Comparison of ENCODE assay signal across 8 mouse cellular contexts in genomic region chr1:75316861-75317240, GRCm38 (mm10). TPM values are rescaled to one million over a fixed set of nuclear protein-coding genes. Genes with fewer than 3 reads are reported as not detected.
A peak's percentile ranks its signal among the peaks of the same experiment; 100 is the strongest.
DNase-seq lines count a peak whose midpoint lies in the region; ATAC-seq and TF ChIP-seq lines count a peak whose summit lies in the region.

No protein-coding gene starts in this region.

- H3K9me3 ChIP-seq in embryonic facial prominence, embryonic 12.5 days: no peaks in the 10 kb centered on the region
- H3K9me3 ChIP-seq in limb, embryonic 11.5 days (ENCODE audit: control insufficient read depth, low read length): no peaks in the 10 kb centered on the region
- H3K9me3 ChIP-seq in midbrain, embryonic 12.5 days: no peaks in the 10 kb centered on the region

- H3K4me3 ChIP-seq in embryonic facial prominence, embryonic 12.5 days: peak overlapping the region; percentile 61
- H3K4me3 ChIP-seq in limb, embryonic 11.5 days (ENCODE audit: low read depth, low read length): peak overlapping the region; percentile 65
- H3K4me3 ChIP-seq in midbrain, embryonic 12.5 days: peak overlapping the region; percentile 71
- peak overlapping the region; percentile 68 for H3K4me3 ChIP-seq in spleen, adult 2 months (ENCODE audit: extremely low read depth, insufficient read depth, insufficient read length)

- peak; percentile 31 for ATAC-seq in embryonic facial prominence, embryonic 12.5 days (ENCODE audit: insufficient number of reproducible peaks, insufficient read depth, low FRiP score, low TSS enrichment)
- ATAC-seq in limb, embryonic 11.5 days (ENCODE audit: insufficient number of reproducible peaks, low FRiP score, low TSS enrichment, low read depth): peak; percentile 36
- peak; percentile 55 for ATAC-seq in midbrain, embryonic 12.5 days (ENCODE audit: low FRiP score, low read depth)

- TF ChIP-seq POLR2A in spleen, adult 2 months (IDR thresholded peaks at IDR 0.05; ENCODE audit: low read depth, low read length): no peak

- H3K4me2 ChIP-seq in embryonic facial prominence, embryonic 12.5 days (replicated peaks): peak overlapping the region; percentile 54
- H3K4me2 ChIP-seq in limb, embryonic 11.5 days (ENCODE audit: low read depth, severe bottlenecking): peak overlapping the region; percentile 79
- peak overlapping the region; percentile 72 for H3K4me2 ChIP-seq in midbrain, embryonic 12.5 days (replicated peaks)

- H3K9ac ChIP-seq in embryonic facial prominence, embryonic 12.5 days: peak overlapping the region; percentile 63
- H3K9ac ChIP-seq in limb, embryonic 11.5 days (ENCODE audit: low read length): peak overlapping the region; percentile 66
- H3K9ac ChIP-seq in midbrain, embryonic 12.5 days (replicated peaks): peak overlapping the region; percentile 65

- peak; percentile 88 to 92 for DNase-seq in urinary bladder, adult 18-20 months (ENCODE audit: low spot score in 2 of 2)
- DNase-seq in urinary bladder, adult 2 months (ENCODE audit: low spot score): no peak
- DNase-seq in heart, adult 11 months: peak; percentile 99
- DNase-seq in kidney, adult 18-20 months: peak; percentile 94
- DNase-seq in limb, embryonic 11.5 days (ENCODE audit: low spot score): peak; percentile 88
- peak in 1 of 2 experiments; percentile 68 for DNase-seq in spleen, adult 2 months (ENCODE audit: low read depth in 1 of 2, low spot score in 2 of 2)

- peak overlapping the region; percentile 88 for H3K27ac ChIP-seq in embryonic facial prominence, embryonic 12.5 days
- peak overlapping the region; percentile 73 for H3K27ac ChIP-seq in limb, embryonic 11.5 days (replicated peaks; ENCODE audit: low read depth, low read length)
- peak overlapping the region; percentile 89 for H3K27ac ChIP-seq in midbrain, embryonic 12.5 days (replicated peaks)
- peak overlapping the region; percentile 86 for H3K27ac ChIP-seq in spleen, adult 2 months (ENCODE audit: insufficient read depth, low read length)

- H3K4me1 ChIP-seq in embryonic facial prominence, embryonic 12.5 days: peaks cover 8% of the 10 kb centered on the region
- peaks cover 5% of the 10 kb centered on the region; the same call in 1 of the 2 replicates for H3K4me1 ChIP-seq in limb, embryonic 11.5 days (ENCODE audit: control insufficient read depth, insufficient read depth, low read length)
- peaks cover 8% of the 10 kb centered on the region for H3K4me1 ChIP-seq in midbrain, embryonic 12.5 days
- peaks cover 8% of the 10 kb centered on the region; the same call in 1 of the 2 replicates for H3K4me1 ChIP-seq in spleen, adult 2 months (ENCODE audit: control insufficient read depth, insufficient read depth, insufficient read length)

- 0% methylated on average over 20 of the region's 20 CpGs for WGBS in embryonic facial prominence, embryonic 12.5 days
- WGBS in limb, embryonic 11.5 days: under 1% methylated on average over 20 of the region's 20 CpGs
- WGBS in midbrain, embryonic 12.5 days: under 1% methylated on average over 20 of the region's 20 CpGs
- WGBS in spleen, adult 2 months: under 1% methylated on average over 20 of the region's 20 CpGs

- H3K27me3 ChIP-seq in embryonic facial prominence, embryonic 12.5 days: no peaks in the 10 kb centered on the region
- no peaks in the 10 kb centered on the region for H3K27me3 ChIP-seq in limb, embryonic 11.5 days (ENCODE audit: control insufficient read depth, insufficient read depth, low read length)
- no peaks in the 10 kb centered on the region for H3K27me3 ChIP-seq in midbrain, embryonic 12.5 days
- 0 out of 2 replicates have a peak, but pooled peaks cover 1% of the 10 kb centered on the region for H3K27me3 ChIP-seq in spleen, adult 2 months (ENCODE audit: control insufficient read depth, insufficient read depth, low read length)

- TF ChIP-seq CTCF in spleen, adult 2 months (IDR thresholded peaks at IDR 0.05; ENCODE audit: extremely low read depth, insufficient read depth, insufficient read length, insufficient replicate concordance): no peak

- H3K36me3 ChIP-seq in embryonic facial prominence, embryonic 12.5 days: peaks cover 35% of the 10 kb centered on the region
- peaks cover 9% of the 10 kb centered on the region for H3K36me3 ChIP-seq in limb, embryonic 11.5 days (ENCODE audit: control insufficient read depth, insufficient read depth, low read length)
- peaks cover 33% of the 10 kb centered on the region for H3K36me3 ChIP-seq in midbrain, embryonic 12.5 days
- peaks cover 9% of the 10 kb centered on the region for H3K36me3 ChIP-seq in spleen, adult 2 months (ENCODE audit: control insufficient read depth, insufficient read depth, low read length)

RNA-seq across cellular contexts. Expression of gene Dnpep, which starts 0.9 kb away (rescaled TPM):
- 106 and 124 TPM in 2 replicates for polyA plus RNA-seq in urinary bladder, adult 2 months (2012; rRNA removed)
- polyA plus RNA-seq in embryonic facial prominence, embryonic 12.5 days (2016; fragmentation: Nextera tagmentation; extraction: Ambion mirVana): 136 and 143 TPM in 2 replicates
- polyA plus RNA-seq in limb, embryonic 11.5 days (2014; fragmentation: Nextera tagmentation; extraction: Ambion mirVana): 112 TPM in 2 replicates
- polyA plus RNA-seq in midbrain, embryonic 12.5 days (2016; fragmentation: Nextera tagmentation; extraction: Ambion mirVana): 154 and 176 TPM in 2 replicates
- 76.1 and 81.0 TPM in 2 replicates for polyA plus RNA-seq in spleen, adult 2 months (2012; rRNA removed)

RNA-seq across cellular contexts. Expression of gene Resp18, which starts 38.6 kb away (rescaled TPM):
- 0.31 and 0.52 TPM in 2 replicates for polyA plus RNA-seq in urinary bladder, adult 2 months (2012; rRNA removed)
- 1.8 and 5.4 TPM in 2 replicates for polyA plus RNA-seq in embryonic facial prominence, embryonic 12.5 days (2016; fragmentation: Nextera tagmentation; extraction: Ambion mirVana)
- not detected in 2 replicates for polyA plus RNA-seq in limb, embryonic 11.5 days (2014; fragmentation: Nextera tagmentation; extraction: Ambion mirVana)
- 37.5 and 46.2 TPM in 2 replicates for polyA plus RNA-seq in midbrain, embryonic 12.5 days (2016; fragmentation: Nextera tagmentation; extraction: Ambion mirVana)
- polyA plus RNA-seq in spleen, adult 2 months (2012; rRNA removed): 0.18 TPM in 1 of 2 replicates, not detected in the other

RNA-seq across cellular contexts. Expression of gene Des, which starts 43.3 kb away (rescaled TPM):
- 1,825 and 2,682 TPM in 2 replicates for polyA plus RNA-seq in urinary bladder, adult 2 months (2012; rRNA removed)
- 15.9 and 20.1 TPM in 2 replicates for polyA plus RNA-seq in embryonic facial prominence, embryonic 12.5 days (2016; fragmentation: Nextera tagmentation; extraction: Ambion mirVana)
- polyA plus RNA-seq in limb, embryonic 11.5 days (2014; fragmentation: Nextera tagmentation; extraction: Ambion mirVana): 5.0 and 5.3 TPM in 2 replicates
- polyA plus RNA-seq in midbrain, embryonic 12.5 days (2016; fragmentation: Nextera tagmentation; extraction: Ambion mirVana): 0.93 and 1.2 TPM in 2 replicates
- 40.5 and 49.3 TPM in 2 replicates for polyA plus RNA-seq in spleen, adult 2 months (2012; rRNA removed)

RNA-seq across cellular contexts. Expression of gene Ptprn, which starts 52.5 kb away (rescaled TPM):
- 0.40 and 0.65 TPM in 2 replicates for polyA plus RNA-seq in urinary bladder, adult 2 months (2012; rRNA removed)
- polyA plus RNA-seq in embryonic facial prominence, embryonic 12.5 days (2016; fragmentation: Nextera tagmentation; extraction: Ambion mirVana): 2.0 and 2.5 TPM in 2 replicates
- 0.16 and 0.17 TPM in 2 replicates for polyA plus RNA-seq in limb, embryonic 11.5 days (2014; fragmentation: Nextera tagmentation; extraction: Ambion mirVana)
- polyA plus RNA-seq in midbrain, embryonic 12.5 days (2016; fragmentation: Nextera tagmentation; extraction: Ambion mirVana): 9.3 and 12.1 TPM in 2 replicates
- polyA plus RNA-seq in spleen, adult 2 months (2012; rRNA removed): 0.22 and 0.35 TPM in 2 replicates

RNA-seq across cellular contexts. Expression of gene Speg, which starts 58.2 kb away (rescaled TPM):
- polyA plus RNA-seq in urinary bladder, adult 2 months (2012; rRNA removed): 91.1 and 102 TPM in 2 replicates
- polyA plus RNA-seq in embryonic facial prominence, embryonic 12.5 days (2016; fragmentation: Nextera tagmentation; extraction: Ambion mirVana): 26.1 and 26.7 TPM in 2 replicates
- 32.9 and 33.6 TPM in 2 replicates for polyA plus RNA-seq in limb, embryonic 11.5 days (2014; fragmentation: Nextera tagmentation; extraction: Ambion mirVana)
- polyA plus RNA-seq in midbrain, embryonic 12.5 days (2016; fragmentation: Nextera tagmentation; extraction: Ambion mirVana): 12.9 and 14.5 TPM in 2 replicates
- polyA plus RNA-seq in spleen, adult 2 months (2012; rRNA removed): 14.3 and 21.2 TPM in 2 replicates

Comparison
In these comparisons a context has a peak if more than half of its experiments do, and no peak if none do; other contexts are left out.
1. RNA of gene Des, which starts 43.3 kb away (polyA plus RNA-seq): 1,825 to 2,682 TPM in urinary bladder, adult 2 months; 40.5 to 49.3 TPM in spleen, adult 2 months, 15.9 to 20.1 TPM in embryonic facial prominence, embryonic 12.5 days, 5.0 to 5.3 TPM in limb, embryonic 11.5 days and 0.93 to 1.2 TPM in midbrain, embryonic 12.5 days; every median in the first group is over 10 times any median in the second.
2. Peak in every context shown above with its lines, with median percentiles within 50 percentile points of each other: ATAC-seq, H3K27ac ChIP-seq, H3K4me2 ChIP-seq, H3K4me3 ChIP-seq and H3K9ac ChIP-seq.